Mouse (Mus musculus): ENCODE results near the gene 2700081O15Rik. TPM values are rescaled to one million over a fixed set of nuclear protein-coding genes. Genes with fewer than 3 reads are reported as not detected.
"Not testable (repeated sequence)": the region's sequence is repeated elsewhere in the genome, so short reads cannot be mapped to it uniquely, and the experiment has no call there.

The 2700081O15Rik gene
- polyA plus RNA-seq, 1 experiment from 2014 or later: 0.61 TPM

GRCm38 (mm10) chr19:7388488-7388887, 28.9 kb upstream of the 2700081O15Rik start:
- Histone ChIP-seq H3K4me1 (ENCODE audit: control insufficient read depth, low read depth, low read length) (peaks cover 2% of the 10 kb centered on the region), H3K9me3 (replicated peaks; ENCODE audit: control insufficient read depth, low read length) (no peaks in the 10 kb centered on the region), H3K4me2 (ENCODE audit: low read depth, low read length) (no peak overlapping the region), H3K9ac (ENCODE audit: low read depth, low read length) (no peak overlapping the region), H3K27me3 (ENCODE audit: control insufficient read depth, insufficient read depth, low read depth, low read length) (no peaks in the 10 kb centered on the region), H3K4me3 (ENCODE audit: low read depth, low read length) (no peak overlapping the region), H3K36me3 (ENCODE audit: control insufficient read depth, insufficient read depth) (no peaks in the 10 kb centered on the region), H3K27ac (ENCODE audit: low read length) (no peak overlapping the region)
- no peak for ATAC-seq (ENCODE audit: low read depth)
- 68% methylated on average over 6 of the region's 6 CpGs for WGBS (ENCODE audit: insufficient replicate concordance)

- not testable (repeated sequence) for H3K27ac ChIP-seq (ENCODE audit: low read length); H3K4me3 ChIP-seq (ENCODE audit: low read depth, low read length); H3K9me3 ChIP-seq (replicated peaks; ENCODE audit: control insufficient read depth, low read length); H3K27me3 ChIP-seq (ENCODE audit: control insufficient read depth, insufficient read depth, low read depth, low read length); H3K4me1 ChIP-seq (ENCODE audit: control insufficient read depth, low read depth, low read length); H3K4me2 ChIP-seq (ENCODE audit: low read depth, low read length); H3K9ac ChIP-seq (ENCODE audit: low read depth, low read length); H3K36me3 ChIP-seq (ENCODE audit: control insufficient read depth, insufficient read depth); ATAC-seq (ENCODE audit: low read depth)
- WGBS (ENCODE audit: insufficient replicate concordance): 73% methylated on average over 7 of the region's 10 CpGs
Observed at GRCm38 (mm10) chr19:7396867-7397826, 20.3 kb upstream of the 2700081O15Rik start.

DNA sequence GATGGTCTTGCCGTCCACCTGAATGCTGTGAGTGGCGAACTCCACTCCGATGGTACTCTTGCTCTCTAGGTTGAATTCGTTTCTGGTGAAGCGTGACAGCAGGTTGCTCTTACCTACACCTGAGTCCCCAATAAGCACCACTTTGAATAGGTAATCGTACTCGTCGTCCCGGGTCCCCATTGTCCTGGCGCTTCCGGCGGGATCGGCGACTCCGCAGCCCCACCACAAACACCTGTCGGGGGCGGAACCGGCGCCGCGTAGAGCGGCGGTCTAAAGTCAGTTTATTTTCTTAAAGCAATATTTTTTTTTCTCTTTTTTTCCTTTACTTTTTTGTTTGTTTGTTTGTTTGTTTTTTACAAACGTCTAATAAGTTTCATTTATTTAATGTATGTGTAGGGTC, 18.5 kb upstream of the 2700081O15Rik start:
- H3K4me2 ChIP-seq (ENCODE audit: low read depth, low read length); H3K27ac ChIP-seq (ENCODE audit: low read length); H3K36me3 ChIP-seq (ENCODE audit: control insufficient read depth, insufficient read depth); H3K9ac ChIP-seq (ENCODE audit: low read depth, low read length); H3K27me3 ChIP-seq (ENCODE audit: control insufficient read depth, insufficient read depth, low read depth, low read length); H3K4me1 ChIP-seq (ENCODE audit: control insufficient read depth, low read depth, low read length); H3K9me3 ChIP-seq (replicated peaks; ENCODE audit: control insufficient read depth, low read length); H3K4me3 ChIP-seq (ENCODE audit: low read depth, low read length); ATAC-seq (ENCODE audit: low read depth): not testable (repeated sequence)
- 29% methylated on average over 24 of the region's 24 CpGs for WGBS (ENCODE audit: insufficient replicate concordance)

DNA sequence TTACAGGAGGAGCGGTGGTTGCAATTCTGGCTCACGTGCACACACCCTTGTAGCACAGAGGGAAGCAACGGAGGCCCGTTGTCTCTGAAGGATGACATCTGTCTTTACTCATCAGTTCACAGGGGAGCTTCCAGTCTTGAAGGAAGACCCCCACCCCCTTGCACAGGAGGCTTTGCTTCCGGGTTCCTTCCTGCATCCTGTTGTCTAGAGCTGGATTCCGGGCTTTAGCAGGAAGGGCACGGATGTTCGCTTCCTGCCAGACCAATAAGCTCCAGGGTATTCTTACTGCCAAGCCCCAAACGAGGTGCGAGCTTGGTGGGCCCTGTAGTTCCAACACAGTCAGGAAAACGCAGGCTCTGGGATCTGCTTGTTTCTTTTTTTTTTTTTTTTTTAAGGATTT, 16.8 kb upstream of the 2700081O15Rik start:
- Histone ChIP-seq H3K9me3 (replicated peaks; ENCODE audit: control insufficient read depth, low read length) (no peaks in the 10 kb centered on the region), H3K4me1 (ENCODE audit: control insufficient read depth, low read depth, low read length) (no peaks in the 10 kb centered on the region), H3K27me3 (ENCODE audit: control insufficient read depth, insufficient read depth, low read depth, low read length) (no peaks in the 10 kb centered on the region; the same call in 1 of the 2 replicates), H3K4me2 (ENCODE audit: low read depth, low read length) (no peak overlapping the region), H3K36me3 (ENCODE audit: control insufficient read depth, insufficient read depth) (no peaks in the 10 kb centered on the region), H3K27ac (ENCODE audit: low read length) (no peak overlapping the region), H3K4me3 (ENCODE audit: low read depth, low read length) (no peak overlapping the region), H3K9ac (ENCODE audit: low read depth, low read length) (no peak overlapping the region)
- 39% methylated on average over 11 of the region's 11 CpGs for WGBS (ENCODE audit: insufficient replicate concordance)
- ATAC-seq (ENCODE audit: low read depth): no peak

GRCm38 (mm10) chr19:7404623-7405229, 12.7 kb upstream of the 2700081O15Rik start:
- H3K27ac ChIP-seq (ENCODE audit: low read length): no peak overlapping the region
- no peak overlapping the region for H3K4me2 ChIP-seq (ENCODE audit: low read depth, low read length)
- H3K9ac ChIP-seq (ENCODE audit: low read depth, low read length): no peak overlapping the region
- 66% methylated on average over 9 of the region's 9 CpGs for WGBS (ENCODE audit: insufficient replicate concordance)
- H3K27me3 ChIP-seq (ENCODE audit: control insufficient read depth, insufficient read depth, low read depth, low read length): no peaks in the 10 kb centered on the region; the same call in 1 of the 2 replicates
- no peaks in the 10 kb centered on the region for H3K9me3 ChIP-seq (replicated peaks; ENCODE audit: control insufficient read depth, low read length)
- no peak overlapping the region for H3K4me3 ChIP-seq (ENCODE audit: low read depth, low read length)
- ATAC-seq (ENCODE audit: low read depth): no peak
- no peaks in the 10 kb centered on the region for H3K4me1 ChIP-seq (ENCODE audit: control insufficient read depth, low read depth, low read length)
- H3K36me3 ChIP-seq (ENCODE audit: control insufficient read depth, insufficient read depth): no peaks in the 10 kb centered on the region

DNA sequence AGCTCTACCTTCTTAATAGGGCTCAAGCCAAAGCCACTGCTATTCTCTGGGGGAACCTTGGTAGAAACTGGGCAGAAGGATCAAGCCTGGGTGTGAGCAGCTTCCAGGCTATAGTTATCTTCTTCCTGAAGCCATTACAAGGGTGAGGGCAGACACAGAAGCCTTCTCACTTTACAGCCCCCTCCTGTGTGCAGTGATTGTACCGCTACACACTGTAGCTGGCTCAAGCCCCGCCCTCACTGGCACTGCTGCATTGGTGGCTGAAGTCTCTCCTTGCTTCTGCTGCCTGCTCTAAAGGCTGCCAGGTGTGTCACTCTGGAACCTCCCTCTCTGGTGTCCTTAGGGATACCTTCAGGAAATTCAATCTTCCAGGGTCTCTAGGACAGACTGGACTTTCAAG, 5.1 kb upstream of the 2700081O15Rik start:
- H3K4me3 ChIP-seq (ENCODE audit: low read depth, low read length): no peak overlapping the region
- peaks cover 6% of the 10 kb centered on the region for H3K4me1 ChIP-seq (ENCODE audit: control insufficient read depth, low read depth, low read length)
- H3K27ac ChIP-seq (ENCODE audit: low read length): no peak overlapping the region
- no peaks in the 10 kb centered on the region for H3K36me3 ChIP-seq (ENCODE audit: control insufficient read depth, insufficient read depth)
- no peak overlapping the region for H3K9ac ChIP-seq (ENCODE audit: low read depth, low read length)
- WGBS (ENCODE audit: insufficient replicate concordance): 50% methylated on average over 2 of the region's 2 CpGs
- no peak overlapping the region for H3K4me2 ChIP-seq (ENCODE audit: low read depth, low read length)
- H3K9me3 ChIP-seq (replicated peaks; ENCODE audit: control insufficient read depth, low read length): no peaks in the 10 kb centered on the region
- peaks cover 17% of the 10 kb centered on the region for H3K27me3 ChIP-seq (ENCODE audit: control insufficient read depth, insufficient read depth, low read depth, low read length)
- ATAC-seq (ENCODE audit: low read depth): no peak

DNA sequence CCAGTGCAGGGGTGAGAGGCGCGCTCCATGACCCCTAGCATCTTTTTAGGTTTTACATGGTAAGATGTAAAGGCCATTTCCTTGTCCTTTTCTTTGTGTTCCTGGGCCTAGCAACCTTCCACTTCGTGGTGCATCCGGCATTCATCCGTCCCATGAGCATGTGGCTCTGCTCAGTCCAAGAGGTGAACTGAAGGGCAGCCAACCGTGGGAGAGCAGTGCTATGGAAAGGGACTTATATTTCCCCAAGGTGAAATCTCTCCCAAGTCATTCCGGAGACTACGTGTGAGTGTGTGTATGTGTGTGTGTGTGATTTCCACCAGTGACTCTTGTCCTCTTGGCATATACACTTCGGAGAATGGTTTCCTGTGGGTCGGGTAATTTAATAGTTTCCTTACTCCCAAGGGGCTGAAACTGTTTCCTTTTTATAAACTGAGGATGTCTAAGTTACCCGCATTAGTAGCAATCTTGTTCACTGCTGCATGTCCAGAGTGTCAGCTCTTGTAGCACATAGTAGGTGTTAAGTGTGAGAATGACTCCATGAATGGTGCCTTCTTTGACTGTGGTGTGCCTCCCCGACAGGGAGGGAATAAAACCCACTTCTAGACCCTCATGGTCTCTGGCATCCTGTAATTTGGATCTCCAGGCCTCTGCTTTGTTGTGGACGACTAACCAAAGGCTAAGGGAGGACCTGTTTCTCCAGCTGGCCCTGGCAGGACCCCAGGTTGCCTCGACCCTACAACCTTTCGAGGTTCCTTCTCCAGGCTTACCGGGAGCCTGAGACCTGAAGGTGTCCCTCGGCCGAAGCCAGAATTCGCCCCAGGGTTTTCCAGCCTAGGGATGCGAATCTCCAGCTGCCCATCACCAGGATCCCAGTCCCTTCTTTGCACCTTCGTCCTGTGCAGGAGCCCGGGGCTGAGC, 1.2 kb upstream of the 2700081O15Rik start:
- no peak for ATAC-seq (ENCODE audit: low read depth)
- H3K9me3 ChIP-seq (replicated peaks; ENCODE audit: control insufficient read depth, low read length): no peaks in the 10 kb centered on the region
- H3K4me2 ChIP-seq (ENCODE audit: low read depth, low read length): peak overlapping the region; percentile 92
- H3K27me3 ChIP-seq (ENCODE audit: control insufficient read depth, insufficient read depth, low read depth, low read length): peaks cover 17% of the 10 kb centered on the region
- peaks cover 35% of the 10 kb centered on the region for H3K4me1 ChIP-seq (ENCODE audit: control insufficient read depth, low read depth, low read length)
- H3K36me3 ChIP-seq (ENCODE audit: control insufficient read depth, insufficient read depth): no peaks in the 10 kb centered on the region
- no peak overlapping the region; the same call in 1 of the 2 replicates for H3K27ac ChIP-seq (ENCODE audit: low read length)
- whole genome bisulfite sequencing (ENCODE audit: insufficient replicate concordance): 40% methylated on average over 22 of the region's 22 CpGs
- H3K9ac ChIP-seq (ENCODE audit: low read depth, low read length): peak overlapping the region; percentile 75
- peak overlapping the region; percentile 77 for H3K4me3 ChIP-seq (ENCODE audit: low read depth, low read length)

GRCm38 (mm10) chr19:7417911-7418849, 755 bp downstream of the 2700081O15Rik start:
- WGBS (ENCODE audit: insufficient replicate concordance): under 1% methylated on average over 52 of the region's 59 CpGs
- H3K27ac ChIP-seq (ENCODE audit: low read length): peak overlapping the region; percentile 42
- peak; percentile 66 for ATAC-seq (ENCODE audit: low read depth)

More at GRCm38 (mm10) chr19:7417911-7418849, 755 bp downstream of the 2700081O15Rik start:
- peaks cover 17% of the 10 kb centered on the region for H3K27me3 ChIP-seq (ENCODE audit: control insufficient read depth, insufficient read depth, low read depth, low read length)
- H3K4me3 ChIP-seq (ENCODE audit: low read depth, low read length): peak overlapping the region; percentile 77
- peak overlapping the region; percentile 75 for H3K9ac ChIP-seq (ENCODE audit: low read depth, low read length)
- H3K4me1 ChIP-seq (ENCODE audit: control insufficient read depth, low read depth, low read length): peaks cover 35% of the 10 kb centered on the region
- H3K4me2 ChIP-seq (ENCODE audit: low read depth, low read length): peak overlapping the region; percentile 92
- H3K9me3 ChIP-seq (replicated peaks; ENCODE audit: control insufficient read depth, low read length): no peaks in the 10 kb centered on the region
- no peaks in the 10 kb centered on the region for H3K36me3 ChIP-seq (ENCODE audit: control insufficient read depth, insufficient read depth)
